Mouse (Mus musculus): ENCODE results near the gene Snw1. TPM values are rescaled to one million over a fixed set of nuclear protein-coding genes. Genes with fewer than 3 reads are reported as not detected.

Gene Snw1
- 128 TPM for polyA plus RNA-seq (2014; fragmentation: Illumina TruSeq; extraction: RNeasy Lipid Tissue Mini Kit (QIAGEN cat#74804))

GRCm38 (mm10) chr12:87471964-87472786, at the start of gene Snw1:
Snw1 (minus strand) TSS chr12:87472274.

GRCm38 (mm10) chr12:87514016-87514415, 41.9 kb upstream of the Snw1 start, which contains the start of gene Gm8300:
Gm8300 (plus strand) TSS chr12:87514316.

GRCm38 (mm10) chr12:87494421-87494820, 22.3 kb upstream of the Snw1 start, which contains the start of gene Gm5788:
Gm5788 (plus strand) TSS chr12:87494721.

GRCm38 (mm10) chr12:87443700-87444122, 28.4 kb downstream of the Snw1 start, which contains the start of the genes Slirp and Alkbh1:
Slirp (plus strand) TSS chr12:87443896.
Alkbh1 (minus strand) TSS chr12:87444017.

Other genes with a start within 250 kb of the Snw1 start
- gene Noxred1, start 233.5 kb downstream of the Snw1 start, polyA plus RNA-seq (2014; fragmentation: Illumina TruSeq; extraction: RNeasy Lipid Tissue Mini Kit (QIAGEN cat#74804)): 0.57 TPM
- 19.7 TPM for gene Vipas39, start 206.0 kb downstream of the Snw1 start, polyA plus RNA-seq (2014; fragmentation: Illumina TruSeq; extraction: RNeasy Lipid Tissue Mini Kit (QIAGEN cat#74804))
- gene Ahsa1, start 205.8 kb downstream of the Snw1 start, polyA plus RNA-seq (2014; fragmentation: Illumina TruSeq; extraction: RNeasy Lipid Tissue Mini Kit (QIAGEN cat#74804)): 185 TPM
- gene Ism2, start 172.6 kb downstream of the Snw1 start, polyA plus RNA-seq (2014; fragmentation: Illumina TruSeq; extraction: RNeasy Lipid Tissue Mini Kit (QIAGEN cat#74804)): not detected
- 164 TPM for gene Sptlc2, start 83.9 kb downstream of the Snw1 start, polyA plus RNA-seq (2014; fragmentation: Illumina TruSeq; extraction: RNeasy Lipid Tissue Mini Kit (QIAGEN cat#74804))
- gene Slirp, start 28.4 kb downstream of the Snw1 start, polyA plus RNA-seq (2014; fragmentation: Illumina TruSeq; extraction: RNeasy Lipid Tissue Mini Kit (QIAGEN cat#74804)): 120 TPM
- 22.0 TPM for gene Alkbh1, start 28.3 kb downstream of the Snw1 start, polyA plus RNA-seq (2014; fragmentation: Illumina TruSeq; extraction: RNeasy Lipid Tissue Mini Kit (QIAGEN cat#74804))
- not detected for gene Gm5788, start 22.4 kb upstream of the Snw1 start, polyA plus RNA-seq (2014; fragmentation: Illumina TruSeq; extraction: RNeasy Lipid Tissue Mini Kit (QIAGEN cat#74804))
- not detected for gene Gm8300, start 42.0 kb upstream of the Snw1 start, polyA plus RNA-seq (2014; fragmentation: Illumina TruSeq; extraction: RNeasy Lipid Tissue Mini Kit (QIAGEN cat#74804))
- 51.4 TPM for gene Oog1, start 130.4 kb upstream of the Snw1 start, polyA plus RNA-seq (2014; fragmentation: Illumina TruSeq; extraction: RNeasy Lipid Tissue Mini Kit (QIAGEN cat#74804))
- gene Gm4027, start 146.6 kb upstream of the Snw1 start, polyA plus RNA-seq (2014; fragmentation: Illumina TruSeq; extraction: RNeasy Lipid Tissue Mini Kit (QIAGEN cat#74804)): not detected
- gene Gm16381, start 172.3 kb upstream of the Snw1 start, polyA plus RNA-seq (2014; fragmentation: Illumina TruSeq; extraction: RNeasy Lipid Tissue Mini Kit (QIAGEN cat#74804)): not detected

All from ovary, adult 10 weeks (tissue).